Mouse (Mus musculus) adrenal gland, adult 2 months (tissue): ENCODE measurements around the gene Naf1. TPM values are rescaled to one million over a fixed set of nuclear protein-coding genes. Genes with fewer than 3 reads are reported as not detected.
A peak's percentile ranks its signal among the peaks of the same experiment; 100 is the strongest.

ENCODE experiments used
- DNase-seq: peaks from one replicate; pipeline ENCODE4 v3.0.0; 2021
- long read RNA-seq: library from polyadenylated mRNA; stranded (forward); transcript quantifications from one replicate; pipeline ENCODE4 v2.0.0, GENCODE M21; 2021
- polyA plus RNA-seq: library from polyadenylated mRNA; depleted of rRNA; stranded (reverse); fragments of >200 nt; gene quantifications from 2 replicates; pipeline ENCODE4 v1.2.3, GENCODE M21; 2012; rRNA removed
- total RNA-seq, 2 experiments: library from RNA; stranded (reverse); gene quantifications; 2 replicates each; pipeline ENCODE4 v1.2.3; 2021

Naf1 gene
- total RNA-seq (10 to 100 TPM; 14.4 to 15.3 TPM), polyA plus RNA-seq (14.9 and 15.8 TPM in 2 replicates)
- long read RNA-seq, partial matches to known transcripts: 1 of 2 reads
- long read RNA-seq, other reads (novel, unspliced or antisense): 0 of 2 reads

DNA sequence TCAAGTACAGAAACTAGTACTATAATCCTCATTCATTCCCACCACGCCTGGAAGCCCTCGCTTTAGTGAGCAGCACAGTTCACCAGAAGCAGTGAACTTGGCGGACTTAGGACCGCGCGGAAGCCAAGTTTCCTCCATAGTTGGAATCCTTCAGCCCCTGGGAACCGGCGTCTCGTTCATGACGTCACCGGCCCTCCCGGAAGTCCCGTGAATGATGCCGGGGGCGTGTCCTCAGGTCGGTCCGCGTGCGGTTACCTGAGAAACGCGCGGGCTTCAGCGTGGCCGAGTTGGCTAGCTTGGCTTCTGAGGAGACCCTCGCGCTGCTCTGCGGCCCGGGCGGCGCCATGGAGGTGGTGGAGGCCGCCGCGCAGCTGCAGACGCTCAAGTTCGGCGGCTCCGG lies at the start of gene Naf1:
Gene Naf1 (plus strand): TSS at position 195 of the 400 bp plus-strand sequence.
- peak; percentile 95 for DNase-seq

DNA sequence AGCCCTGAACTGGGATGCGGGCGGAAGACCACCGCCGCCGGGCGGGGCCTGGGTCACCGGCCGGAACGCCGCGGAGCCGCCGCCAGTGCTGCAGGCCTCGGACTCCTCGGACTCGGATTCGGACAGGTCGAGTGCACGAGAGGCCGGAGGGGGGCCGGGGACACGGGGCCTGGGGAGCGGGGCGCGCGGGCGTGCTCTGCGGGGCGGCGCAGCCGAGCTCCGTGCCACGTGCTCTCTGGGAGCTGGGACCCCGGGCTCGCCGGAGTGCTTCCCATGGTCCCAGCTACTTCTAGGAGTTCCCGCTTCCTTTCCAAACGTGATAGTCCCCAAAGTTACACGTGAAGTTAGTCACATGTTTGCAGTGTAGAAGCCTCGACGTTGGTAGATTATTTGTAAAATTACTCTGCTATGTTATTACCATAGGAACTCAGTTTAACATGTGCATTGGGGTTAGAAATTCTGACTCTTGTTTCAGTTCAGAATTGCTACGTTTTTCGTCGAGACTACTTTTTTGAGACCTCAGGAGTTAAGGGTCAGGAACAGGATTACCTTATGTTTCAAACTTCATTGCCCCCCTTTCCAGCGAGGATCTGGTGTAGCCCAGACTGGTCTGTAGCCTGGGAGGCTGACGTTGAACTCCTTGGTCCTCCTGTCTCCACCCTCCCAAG lies 1.0 kb downstream of the Naf1 start:
- DNase-seq: peak; percentile 58

DNA sequence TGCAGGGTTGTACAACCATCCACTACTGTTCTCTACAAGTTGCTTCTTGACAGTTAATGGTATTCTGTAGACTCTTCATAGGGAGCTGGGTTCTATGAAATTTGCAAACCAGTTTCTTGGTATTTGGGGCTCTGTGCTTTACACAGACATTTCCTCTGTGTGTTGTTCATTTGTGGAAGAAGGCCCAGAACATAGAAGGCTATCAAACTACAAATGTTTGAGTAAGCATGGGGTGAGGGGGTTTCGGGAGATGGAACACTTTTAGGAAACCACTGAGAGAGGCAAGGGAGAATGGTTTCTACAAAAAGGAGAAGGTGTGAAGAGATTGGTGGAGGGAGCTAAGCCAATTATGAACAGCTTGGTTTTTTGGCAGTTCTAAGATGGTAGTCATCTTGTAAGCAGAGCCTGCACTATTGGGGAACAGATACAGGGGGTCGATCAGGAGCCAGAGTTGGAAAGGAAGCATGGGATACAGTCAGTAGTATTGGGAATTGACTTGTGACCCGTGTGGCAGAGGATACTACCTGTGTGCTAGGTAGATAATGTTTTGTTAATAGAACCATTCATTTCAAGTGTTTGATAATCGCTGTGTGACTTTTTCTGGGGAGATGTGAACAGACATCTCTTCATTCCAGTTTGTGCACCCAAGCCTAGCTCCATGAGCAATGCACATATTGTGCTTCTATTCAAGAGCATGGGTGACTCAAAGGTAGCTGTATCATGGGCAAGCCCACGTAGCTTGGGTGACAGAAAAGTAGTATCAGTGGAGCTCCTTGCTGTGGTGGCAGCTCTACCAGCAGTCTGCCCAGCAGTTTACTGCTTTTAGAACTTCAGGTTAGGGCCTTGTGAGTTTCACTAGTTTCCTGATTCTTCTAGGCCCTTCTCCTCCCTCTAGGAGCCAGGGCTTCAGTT lies 1.8 kb downstream of the Naf1 start:
- DNase-seq: no peak

DNA sequence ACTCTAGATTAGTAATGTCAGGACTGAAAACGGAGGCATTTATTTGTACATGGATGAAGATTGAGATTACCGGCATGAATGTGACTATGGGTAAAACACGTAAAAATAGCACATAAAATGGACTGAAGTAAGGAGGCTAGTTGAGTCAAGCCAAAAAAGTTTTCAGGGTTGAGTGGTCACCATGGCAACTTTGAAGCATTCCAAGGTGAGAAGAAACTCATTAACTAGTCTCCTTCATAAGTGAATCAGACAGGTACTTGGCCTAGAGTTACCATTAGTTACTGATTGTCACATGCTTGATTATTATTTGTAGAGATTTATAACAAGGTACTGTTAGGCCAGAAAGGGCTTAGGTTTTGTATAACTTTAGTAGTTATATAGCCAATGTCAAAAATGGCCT lies 3.7 kb downstream of the Naf1 start:
- DNase-seq: no peak

DNA sequence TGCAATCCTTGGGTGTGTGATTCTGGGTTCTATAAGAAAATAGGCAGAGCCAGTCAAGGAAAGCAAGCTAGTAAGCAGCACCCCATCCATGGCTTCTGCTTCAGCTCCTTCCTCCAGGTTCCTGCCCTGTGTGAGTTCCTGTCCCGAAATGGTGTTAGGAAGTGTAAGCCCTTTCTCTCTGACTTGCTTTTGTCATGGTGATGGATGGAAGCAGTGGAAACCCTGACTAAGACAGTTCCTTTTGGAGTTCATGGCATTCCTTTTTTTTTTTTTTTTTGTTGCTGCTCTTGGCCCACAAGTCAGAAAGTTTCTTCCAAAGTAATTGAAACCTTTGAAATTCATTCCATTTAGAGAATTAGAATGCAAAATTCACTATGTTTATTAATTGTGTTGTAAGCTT lies 5.1 kb downstream of the Naf1 start:
- DNase-seq: no peak

DNA sequence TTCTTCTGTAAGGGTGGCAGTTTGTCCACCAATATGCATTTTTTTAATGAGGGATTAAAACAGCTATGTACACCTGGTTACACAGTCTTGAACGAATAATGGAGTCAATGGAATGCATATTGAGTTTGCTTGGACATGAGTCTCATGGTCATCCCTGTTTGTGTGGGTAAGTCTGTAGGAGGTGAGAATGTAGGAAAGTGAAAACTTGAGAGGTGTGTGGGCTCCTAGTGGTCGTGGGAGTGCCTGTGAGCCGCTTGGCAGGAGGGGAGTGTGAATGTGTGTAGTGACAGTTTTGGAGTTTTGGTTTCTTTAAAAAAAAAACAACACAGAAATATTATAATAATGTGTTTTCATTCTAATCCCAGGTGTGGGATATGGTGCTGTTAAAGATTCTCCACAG lies 7.7 kb downstream of the Naf1 start:
- no peak for DNase-seq

DNA sequence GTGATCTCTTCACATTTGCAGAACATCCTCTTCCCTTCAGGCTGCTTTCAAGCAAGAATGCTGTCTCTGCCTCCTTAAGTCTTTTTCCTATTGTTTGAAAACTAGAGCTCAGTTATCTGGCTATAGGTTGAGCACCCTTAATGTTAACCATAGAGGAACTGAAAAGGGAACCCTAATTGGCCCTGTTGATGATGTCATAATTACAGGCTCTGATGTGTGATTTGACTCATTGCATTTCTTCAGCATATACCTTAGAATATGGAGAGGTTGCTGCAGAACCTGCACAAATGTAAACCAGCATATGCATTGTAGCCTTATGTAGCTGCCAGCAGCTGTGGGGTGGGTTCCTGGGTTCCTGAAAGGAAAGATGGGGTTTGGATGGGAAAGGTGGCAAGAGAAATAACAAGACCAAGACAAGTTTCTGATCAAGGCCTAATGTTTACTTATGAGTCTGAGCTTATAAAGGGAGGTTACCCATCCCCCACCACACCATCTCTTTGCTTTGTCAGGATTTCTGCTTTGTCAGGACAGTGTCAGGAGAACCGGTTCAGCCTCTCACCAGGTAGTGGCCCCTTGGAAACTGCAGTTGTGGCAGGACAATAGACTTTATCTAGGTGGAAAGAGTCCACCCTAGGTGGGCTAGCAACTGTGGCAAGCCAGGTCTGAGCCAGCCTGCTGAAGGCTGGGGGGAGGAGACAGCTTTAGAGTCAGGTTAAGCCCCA lies 9.4 kb downstream of the Naf1 start:
- DNase-seq: no peak

DNA sequence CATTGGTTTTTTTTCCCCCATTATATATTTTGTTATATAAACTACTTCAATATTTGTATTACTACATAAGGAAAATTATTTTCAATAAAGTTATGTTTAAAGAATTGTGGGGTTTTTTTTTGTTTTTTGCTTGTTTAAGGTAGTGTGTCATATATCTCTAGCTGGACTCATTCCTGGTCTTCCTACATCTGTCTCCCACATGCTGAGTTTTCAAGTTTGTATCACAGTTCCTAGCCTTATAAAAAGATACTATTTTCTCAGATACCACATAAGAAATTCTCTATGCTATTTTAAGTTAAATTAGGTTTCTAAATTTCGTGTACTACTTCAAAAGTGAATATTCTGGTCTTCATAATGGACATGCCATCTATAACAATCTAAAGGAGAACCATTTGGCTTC lies 23.8 kb downstream of the Naf1 start:
- DNase-seq: no peak

DNA sequence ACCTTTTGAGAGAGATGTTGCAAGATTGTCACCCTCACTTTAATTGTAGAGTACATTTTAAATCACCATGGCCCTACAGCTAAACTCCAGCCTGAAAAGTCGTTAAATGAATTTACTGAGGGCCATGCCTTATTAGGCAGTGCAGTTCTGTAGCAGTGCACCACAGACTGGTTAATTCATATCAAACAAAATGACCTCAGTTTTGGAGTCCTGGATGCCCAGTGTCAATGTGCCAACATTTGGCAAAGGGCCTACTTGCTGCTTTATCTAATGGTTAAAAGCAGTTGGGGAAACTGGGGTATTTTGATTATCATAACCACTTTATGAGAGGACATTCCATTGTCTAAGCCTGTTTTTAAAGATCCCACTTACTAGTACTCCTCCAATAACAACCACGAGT lies 31.9 kb downstream of the Naf1 start:
- no peak for DNase-seq

DNA sequence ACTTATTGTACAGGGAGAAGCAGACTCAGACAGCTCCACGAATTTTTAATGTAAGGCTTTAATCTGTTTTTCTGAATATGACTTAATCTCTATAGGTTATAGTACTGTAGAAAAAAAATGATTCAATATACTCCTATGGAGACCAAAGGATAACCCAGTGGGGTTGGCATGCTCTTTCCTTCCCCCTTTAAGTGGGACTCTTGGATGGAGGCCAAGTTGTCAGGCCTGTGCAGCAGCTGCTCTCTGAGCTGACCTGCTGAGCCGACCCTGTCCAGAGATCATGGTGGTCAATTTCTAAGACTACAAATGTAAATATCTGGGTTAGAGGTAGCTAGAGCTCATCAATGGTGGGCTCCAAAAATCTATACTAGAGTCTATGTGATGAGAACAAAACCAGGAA lies 45.0 kb downstream of the Naf1 start:
- no peak for DNase-seq

DNA sequence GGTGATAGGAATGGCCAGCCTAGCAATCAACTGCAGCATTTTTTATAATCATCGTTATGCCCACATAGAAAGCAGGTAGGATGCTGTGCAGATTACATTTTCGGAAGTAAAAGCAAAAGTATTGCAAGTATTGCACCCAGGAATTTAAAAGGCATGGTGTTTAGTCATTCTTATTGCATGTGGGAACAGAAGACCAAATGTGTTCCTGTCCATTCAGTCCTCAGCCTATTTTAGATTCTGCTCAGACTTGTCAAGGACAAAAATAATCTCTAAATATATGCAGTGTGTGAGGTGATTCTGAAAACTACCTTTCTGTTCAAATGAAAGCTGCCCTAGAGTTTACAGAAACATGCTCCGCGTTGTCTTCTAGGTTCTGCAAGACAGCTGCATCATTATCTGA lies 45.5 kb downstream of the Naf1 start:
- DNase-seq: no peak

DNA sequence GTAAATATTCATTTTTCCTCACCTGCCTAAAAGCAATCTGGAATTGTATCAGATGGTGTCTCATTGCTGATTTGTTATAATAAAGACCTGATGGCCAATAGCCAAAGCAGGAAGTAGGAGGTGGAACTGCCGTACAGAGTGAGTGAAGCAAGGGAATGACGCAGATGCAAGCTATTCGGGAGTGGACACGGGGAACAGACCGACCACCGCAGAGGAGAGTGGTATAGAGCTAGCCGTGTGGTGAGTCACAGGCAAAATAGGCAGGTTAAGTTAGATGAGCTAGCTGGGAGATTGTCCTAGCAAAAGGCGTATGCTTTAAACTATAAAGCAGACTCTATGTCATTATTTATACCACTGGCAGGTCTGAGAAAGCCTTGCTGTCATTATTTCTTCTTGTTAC lies 46.1 kb downstream of the Naf1 start:
- no peak for DNase-seq

DNA sequence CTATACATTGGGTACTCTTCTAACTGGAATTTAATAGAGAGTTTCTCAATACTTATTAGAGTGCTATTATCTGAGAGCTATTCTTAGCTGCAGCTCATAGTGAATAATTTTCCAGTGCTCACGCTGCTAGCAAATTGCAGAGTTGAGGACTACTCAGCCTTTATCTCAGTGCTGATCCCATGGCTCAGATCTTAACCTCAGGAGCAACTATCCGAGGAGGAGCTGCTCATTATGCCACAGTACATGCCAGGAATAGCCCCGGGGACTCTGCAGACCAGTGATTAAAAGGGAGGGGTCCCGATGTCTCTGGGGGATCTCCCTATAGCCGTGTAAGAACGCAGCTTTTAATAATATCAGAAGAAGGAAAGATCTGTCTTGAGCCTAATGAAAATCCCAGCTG lies 50.7 kb downstream of the Naf1 start:
- DNase-seq: no peak

DNA sequence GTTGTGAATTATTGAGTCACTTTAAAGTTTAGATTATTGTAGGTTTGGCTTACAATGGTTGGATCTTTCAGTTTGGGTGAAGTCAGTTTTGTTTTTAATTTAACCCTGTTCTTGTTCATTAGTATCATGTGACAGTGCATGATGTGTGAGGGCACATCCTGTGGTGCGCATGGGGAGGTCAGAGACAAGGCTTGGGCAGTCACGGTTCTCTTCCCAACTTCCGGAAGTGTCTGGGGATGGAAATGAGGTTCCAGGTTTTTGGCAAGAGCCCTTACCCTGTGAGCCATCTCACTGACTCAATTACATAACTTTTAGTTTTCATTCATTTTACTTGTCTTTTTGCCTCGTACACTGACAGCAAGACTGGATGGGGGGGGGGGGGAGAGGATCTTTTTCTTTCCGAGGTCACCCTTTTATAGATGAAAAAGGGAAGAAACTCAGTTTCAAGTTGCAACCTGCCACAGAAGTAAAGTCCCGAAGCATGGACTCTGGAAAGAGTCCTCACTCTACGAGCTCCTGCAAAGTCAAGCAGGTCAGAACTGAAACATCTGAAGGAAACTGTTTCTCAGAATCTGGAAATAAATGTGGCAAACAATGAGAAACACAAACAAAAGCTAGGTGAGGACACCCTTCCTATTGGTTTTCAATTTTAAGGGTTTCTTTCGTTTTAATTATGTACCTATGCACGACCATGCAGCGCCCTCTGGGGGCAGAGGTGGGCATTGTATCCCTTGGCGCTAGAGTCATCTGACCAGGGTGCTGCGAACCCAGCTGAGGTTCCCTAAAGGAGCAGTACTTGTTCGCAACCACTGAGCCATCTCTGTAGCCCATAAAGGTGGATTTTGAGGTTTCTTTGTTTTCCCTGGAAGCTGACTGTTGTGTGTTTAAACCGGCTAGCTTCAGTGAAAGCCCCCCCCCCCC lies 53.9 kb downstream of the Naf1 start:
- DNase-seq: peak; percentile 64

DNA sequence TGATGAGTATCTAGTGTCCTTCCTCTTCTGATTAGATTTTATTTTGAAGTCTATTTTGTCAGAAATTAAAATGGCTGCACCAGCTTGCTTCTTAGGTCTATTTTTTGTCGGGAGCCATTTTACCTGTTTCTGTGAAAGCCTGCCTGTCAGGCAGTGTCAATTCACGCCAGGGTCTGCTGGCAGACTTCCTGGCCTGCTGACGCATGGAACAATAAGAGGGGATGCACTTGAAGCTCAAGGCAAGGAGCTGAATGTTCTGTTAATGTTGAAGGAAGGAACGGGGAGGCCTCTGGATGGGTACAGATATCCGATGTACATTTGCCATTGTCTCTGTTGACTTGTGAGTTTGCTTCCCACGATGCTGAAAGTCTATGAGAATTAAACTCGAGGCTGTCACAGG lies 56.0 kb downstream of the Naf1 start:
- no peak for DNase-seq

DNA sequence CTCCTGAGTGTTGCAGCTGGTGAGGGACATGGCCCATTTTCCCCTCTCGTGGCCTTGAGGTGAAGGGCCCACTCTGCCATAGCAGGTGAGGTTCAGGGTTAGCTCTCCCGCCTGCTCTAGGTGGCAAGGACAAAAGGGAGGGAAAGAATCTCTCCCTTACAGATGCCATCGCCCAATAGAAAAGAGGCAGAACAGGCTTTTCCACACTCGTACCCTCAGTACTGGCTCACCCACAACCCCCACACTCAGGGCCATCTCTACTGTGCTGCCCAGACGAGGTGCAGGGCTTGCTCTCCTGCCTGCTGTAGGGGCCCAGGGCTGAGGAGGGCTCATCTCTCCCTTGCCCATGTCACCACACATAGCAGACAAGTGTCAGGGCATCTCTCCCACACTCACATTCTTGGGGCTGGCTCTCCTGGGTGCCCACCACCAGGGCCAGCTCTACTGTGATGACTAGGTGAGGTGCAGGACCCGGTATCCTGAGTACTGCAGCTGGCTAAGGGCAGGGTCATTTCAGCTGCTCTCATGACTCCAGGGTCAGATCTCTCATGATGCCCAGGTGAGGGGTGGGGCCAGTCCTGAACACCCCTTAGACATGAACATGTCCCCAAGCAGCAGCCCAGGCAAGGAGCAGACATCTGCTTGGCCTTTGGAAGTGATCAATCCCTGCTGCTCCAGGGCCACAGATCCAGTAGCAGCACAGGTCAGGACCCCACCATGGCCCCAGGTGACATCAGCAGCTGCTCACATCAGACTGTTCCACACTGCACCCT lies 57.9 kb downstream of the Naf1 start:
- DNase-seq: no peak

DNA sequence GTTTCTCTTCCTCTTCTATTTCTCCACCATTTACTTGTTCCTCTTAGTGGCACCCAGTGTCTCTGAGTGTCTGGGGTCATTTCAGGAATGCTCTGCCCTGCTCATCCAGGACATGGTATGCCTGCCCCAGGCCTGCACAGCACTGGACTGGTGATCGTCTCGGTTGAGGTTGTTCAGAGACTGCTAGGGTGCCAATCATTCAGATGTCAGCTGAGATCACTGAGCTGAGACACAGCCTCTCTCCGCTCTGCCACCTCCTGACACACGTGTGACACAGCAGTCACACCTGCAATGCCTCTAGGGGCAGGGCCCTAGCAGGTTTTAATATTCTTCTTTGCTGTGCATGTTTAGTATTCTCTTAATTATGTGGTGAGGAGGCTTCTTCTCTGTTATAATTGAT lies 58.5 kb downstream of the Naf1 start:
- DNase-seq: no peak

DNA sequence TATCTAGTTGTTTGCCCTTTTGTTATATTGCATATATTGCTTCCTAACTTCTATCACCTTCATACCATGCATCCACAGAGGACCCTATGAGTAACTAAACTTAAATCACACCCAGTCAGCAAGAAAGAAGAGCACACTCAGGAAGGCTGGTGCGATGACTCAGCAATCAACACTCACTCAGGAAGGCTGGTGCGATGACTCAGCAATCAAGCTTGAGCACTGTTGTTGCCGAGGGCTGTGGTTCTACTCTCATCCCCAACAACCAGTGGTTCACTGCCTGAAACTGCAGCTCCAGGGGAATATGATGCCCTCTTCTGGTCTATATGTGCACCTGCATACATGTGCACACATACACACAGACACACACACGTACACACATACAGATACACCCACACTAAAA lies 73.7 kb downstream of the Naf1 start:
- no peak for DNase-seq

DNA sequence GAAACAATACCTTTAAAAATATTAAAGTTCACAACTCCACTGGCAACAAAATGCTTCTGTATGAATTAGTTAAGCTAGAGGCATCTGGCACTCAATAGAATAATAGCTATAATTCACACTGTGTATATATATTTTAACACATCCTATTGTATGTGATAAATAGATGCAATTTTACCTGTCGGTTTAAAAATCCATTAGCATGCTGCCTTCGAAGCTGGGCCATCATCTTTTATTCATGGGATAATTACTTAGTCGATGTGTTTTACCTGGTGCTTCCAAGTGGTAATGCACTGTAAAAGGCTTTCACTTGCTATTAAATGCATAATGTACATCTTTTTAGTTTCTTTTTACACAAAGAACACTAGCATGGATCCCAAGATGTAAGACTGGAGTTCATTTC lies 76.2 kb downstream of the Naf1 start:
- no peak for DNase-seq
